Mouse (Mus musculus) G1E (cell line): ENCODE results near the gene Galnt2. TPM values are rescaled to one million over a fixed set of nuclear protein-coding genes. Genes with fewer than 3 reads are reported as not detected.

Experiments used
- ATAC-seq: 2 replicates; pipeline ENCODE4 v1.8.0; 2016; ENCODE audit warnings: mild to moderate bottlenecking; ENCODE audit not compliant: insufficient number of reproducible peaks, poor library complexity, low FRiP score, severe bottlenecking; ENCODE audit errors: extremely low read depth
- DNase-seq: peaks from one replicate; pipeline ENCODE4 v3.0.0; 2012; ENCODE audit warnings: low spot score
- H3K27me3 ChIP-seq: 2 replicates; pipeline ENCODE4 v1.6.1; 2012; ENCODE audit warnings: mild to moderate bottlenecking, low read length, inconsistent platforms; ENCODE audit not compliant: insufficient read depth
- H3K36me3 ChIP-seq: replicated peaks from 2 replicates; pipeline ENCODE3; 2012; ENCODE audit warnings: mild to moderate bottlenecking, inconsistent platforms
- H3K4me1 ChIP-seq: 2 replicates; pipeline ENCODE4 v1.6.1; 2012; ENCODE audit warnings: low read depth, low read length, inconsistent platforms, mixed read lengths; ENCODE audit not compliant: insufficient read depth
- H3K4me3 ChIP-seq: 2 replicates; pipeline ENCODE4 v1.5.1; 2012; ENCODE audit warnings: low read depth, mild to moderate bottlenecking, inconsistent platforms, low read length, moderate library complexity, mixed read lengths
- H3K9me3 ChIP-seq: replicated peaks from 2 replicates; pipeline ENCODE4 v1.6.1; 2012; ENCODE audit warnings: inconsistent platforms
- CTCF ChIP-seq: IDR thresholded peaks from 2 replicates; pipeline ENCODE4 v1.5.1; 2012; ENCODE audit warnings: low read depth, low read length, inconsistent platforms, mixed read lengths
- GATA1 ChIP-seq: IDR thresholded peaks from 2 replicates; pipeline ENCODE4 v1.6.1; 2012; ENCODE audit warnings: borderline replicate concordance, low read length, inconsistent platforms, mixed read lengths
- GATA2 ChIP-seq: IDR thresholded peaks from 2 replicates; pipeline ENCODE4 v1.6.1; 2012; ENCODE audit warnings: low read depth, low read length, inconsistent platforms, borderline replicate concordance
- POLR2AphosphoS5 ChIP-seq: IDR thresholded peaks from 2 replicates; pipeline ENCODE4 v1.6.1; 2012; ENCODE audit warnings: low read depth, low read length, inconsistent platforms; ENCODE audit not compliant: insufficient replicate concordance
- TAL1 ChIP-seq: conservative IDR thresholded peaks from 2 replicates; pipeline ENCODE4 v1.6.1; 2012; ENCODE audit warnings: low read depth, low read length, inconsistent platforms, mixed read lengths
- polyA plus RNA-seq: library from polyadenylated mRNA; stranded (reverse); fragments of >175 nt; gene quantifications from 2 replicates; pipeline ENCODE4 v1.2.3, GENCODE M21; 2012
- total RNA-seq, 2 experiments: library from RNA; stranded (forward) in 1 of 2; stranded (reverse) in 1 of 2; fragments of 200-1000 nt in 1 of 2; fragments of >200 nt in 1 of 2; fragmentation: Nextera tagmentation in 1 of 2; gene quantifications; 2 replicates each; pipeline ENCODE4 v1.2.3; 2014 to 2017

Gene Galnt2
- total and polyA plus RNA-seq, 3 experiments: not detected

DNA sequence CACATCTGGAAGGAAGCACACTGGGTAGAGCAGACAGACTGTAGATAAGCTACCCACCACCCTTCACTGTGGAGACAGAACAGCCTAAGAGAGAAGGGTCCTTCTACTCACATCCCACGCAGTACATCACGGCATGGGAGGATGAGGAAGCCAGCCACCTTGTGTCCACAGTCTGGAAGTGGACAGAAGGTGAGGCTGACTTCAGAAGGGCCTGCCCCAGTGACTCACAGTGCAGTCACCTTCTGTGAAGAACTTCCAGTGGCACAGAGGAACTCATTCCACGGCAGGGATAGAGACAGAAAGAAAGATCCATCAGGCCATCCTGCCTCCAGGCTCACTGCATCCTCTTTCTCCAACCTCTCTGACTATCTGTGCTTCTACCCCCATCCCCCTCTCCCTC, 108.6 kb downstream of the Galnt2 start:
- peaks cover 2% of the 10 kb centered on the region; the same call in 1 of the 2 replicates for H3K27me3 ChIP-seq
- no peak for ATAC-seq
- no peak for TF ChIP-seq GATA1
- no peak for TF ChIP-seq GATA2
- TF ChIP-seq TAL1: no peak
- no peak for TF ChIP-seq POLR2AphosphoS5
- no peak for TF ChIP-seq CTCF
- no peaks in the 10 kb centered on the region for H3K4me1 ChIP-seq
- no peak overlapping the region for H3K4me3 ChIP-seq
- no peaks in the 10 kb centered on the region for H3K36me3 ChIP-seq
- no peak for DNase-seq
- peaks cover 74% of the 10 kb centered on the region for H3K9me3 ChIP-seq

DNA sequence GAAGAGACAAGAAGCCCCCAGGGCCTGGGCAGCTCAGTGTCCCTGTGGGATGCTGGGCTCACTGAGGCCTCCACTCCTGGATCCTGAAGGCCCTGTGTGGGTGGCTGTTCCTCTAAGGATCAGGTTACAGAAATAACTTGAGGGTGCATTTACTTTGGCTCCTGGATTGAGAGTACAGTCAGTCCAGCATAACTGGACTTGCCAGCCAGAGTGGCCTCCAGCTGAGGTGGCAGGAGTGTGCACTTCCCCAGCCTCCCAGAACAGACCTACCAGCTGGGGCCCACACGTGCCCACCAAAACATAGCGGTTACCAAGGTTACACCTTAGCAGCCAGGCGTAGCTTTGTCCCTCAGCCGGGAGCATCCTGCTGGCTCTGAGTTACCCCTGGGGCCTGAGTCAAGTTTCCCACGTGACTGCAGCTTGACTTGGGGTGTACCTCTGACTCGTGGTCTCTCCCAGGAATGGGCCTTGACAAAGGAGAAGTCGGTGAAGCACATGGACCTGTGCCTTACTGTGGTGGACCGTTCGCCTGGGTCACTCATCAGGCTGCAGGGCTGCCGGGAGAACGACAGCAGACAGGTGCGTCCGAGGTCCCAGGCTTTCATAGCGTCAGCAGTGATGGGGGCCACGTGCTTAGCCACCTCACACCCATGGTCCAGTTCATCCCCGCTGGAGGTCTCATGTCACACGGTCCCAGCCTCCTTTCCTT, 109.3 kb downstream of the Galnt2 start:
- Histone ChIP-seq H3K36me3 (no peaks in the 10 kb centered on the region), H3K4me3 (no peak overlapping the region), H3K4me1 (no peaks in the 10 kb centered on the region), H3K27me3 (peaks cover 2% of the 10 kb centered on the region; the same call in 1 of the 2 replicates), H3K9me3 (peaks cover 75% of the 10 kb centered on the region)
- no peak for ATAC-seq
- TF ChIP-seq CTCF (no peak), TAL1 (no peak), POLR2AphosphoS5 (no peak), GATA1 (no peak), GATA2 (no peak)
- DNase-seq: no peak

DNA sequence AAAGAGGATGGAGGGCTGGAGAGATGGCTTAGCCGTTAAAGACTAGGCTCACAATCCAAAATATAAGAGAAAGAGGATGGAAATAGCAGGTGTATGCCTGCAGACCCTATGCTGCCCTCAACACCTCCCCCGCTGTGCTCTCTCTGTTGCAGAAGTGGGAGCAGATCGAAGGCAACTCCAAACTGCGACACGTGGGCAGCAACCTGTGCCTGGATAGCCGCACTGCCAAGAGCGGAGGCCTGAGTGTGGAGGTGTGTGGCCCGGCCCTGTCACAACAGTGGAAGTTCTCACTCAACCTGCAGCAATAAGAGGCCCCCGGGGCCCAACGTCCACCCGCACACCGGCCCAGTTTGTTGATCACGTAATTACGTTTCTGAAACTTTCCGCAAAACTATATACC, 112.0 kb downstream of the Galnt2 start:
- H3K4me3 ChIP-seq: no peak overlapping the region
- H3K36me3 ChIP-seq: no peaks in the 10 kb centered on the region
- H3K9me3 ChIP-seq: peaks cover 54% of the 10 kb centered on the region
- DNase-seq: no peak
- TF ChIP-seq GATA2: no peak
- TF ChIP-seq TAL1: no peak
- TF ChIP-seq GATA1: no peak
- no peak for TF ChIP-seq CTCF
- TF ChIP-seq POLR2AphosphoS5: no peak
- no peaks in the 10 kb centered on the region for H3K4me1 ChIP-seq
- peaks cover 2% of the 10 kb centered on the region; the same call in 1 of the 2 replicates for H3K27me3 ChIP-seq
- no peak for ATAC-seq

DNA sequence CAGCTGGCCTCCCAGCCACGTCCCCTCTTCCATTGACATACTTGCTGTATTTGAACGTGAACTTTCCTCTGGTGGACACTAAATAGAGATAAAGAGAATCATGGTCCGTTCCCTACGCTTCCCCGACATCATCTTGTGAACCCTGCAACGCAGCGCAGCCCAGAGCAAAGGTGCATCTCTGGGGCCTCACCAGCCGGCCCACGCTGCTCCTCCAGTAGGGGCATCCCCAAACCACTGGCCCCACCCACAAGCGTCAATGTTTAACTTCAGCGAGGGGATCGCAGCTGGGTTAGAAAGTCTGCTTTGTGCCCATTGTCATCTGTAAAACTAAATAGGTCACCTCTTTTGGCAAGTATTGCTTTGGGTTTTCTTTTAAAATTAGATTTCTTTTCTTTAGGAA, 112.8 kb downstream of the Galnt2 start:
- H3K36me3 ChIP-seq: no peaks in the 10 kb centered on the region
- no peak overlapping the region for H3K4me3 ChIP-seq
- no peak for DNase-seq
- H3K4me1 ChIP-seq: no peaks in the 10 kb centered on the region
- TF ChIP-seq TAL1: no peak
- TF ChIP-seq GATA1: no peak
- TF ChIP-seq CTCF: no peak
- no peak for TF ChIP-seq POLR2AphosphoS5
- no peak for TF ChIP-seq GATA2
- ATAC-seq: no peak
- H3K9me3 ChIP-seq: peaks cover 55% of the 10 kb centered on the region
- no peaks in the 10 kb centered on the region for H3K27me3 ChIP-seq

DNA sequence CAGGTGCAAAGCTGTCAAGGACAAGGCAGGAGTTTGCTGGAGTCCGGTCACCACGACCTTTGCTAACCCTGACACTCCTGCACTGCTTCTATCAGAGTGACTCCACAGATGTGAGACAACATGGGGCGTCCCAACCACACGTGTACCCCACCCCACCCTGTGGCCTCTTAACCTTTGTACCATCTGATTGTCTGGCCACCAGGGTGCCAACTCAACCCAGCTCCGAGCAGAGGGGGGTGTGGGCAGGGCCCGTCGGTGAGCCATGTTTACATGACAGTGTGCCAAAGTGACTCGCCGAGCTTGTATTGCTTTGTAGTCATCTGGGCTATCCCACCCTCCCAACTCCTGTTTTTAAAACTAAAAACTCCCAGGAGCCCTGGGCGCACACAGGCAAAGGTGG, 113.9 kb downstream of the Galnt2 start:
- H3K4me1 ChIP-seq: no peaks in the 10 kb centered on the region
- no peaks in the 10 kb centered on the region for H3K36me3 ChIP-seq
- TF ChIP-seq POLR2AphosphoS5: no peak

DNA sequence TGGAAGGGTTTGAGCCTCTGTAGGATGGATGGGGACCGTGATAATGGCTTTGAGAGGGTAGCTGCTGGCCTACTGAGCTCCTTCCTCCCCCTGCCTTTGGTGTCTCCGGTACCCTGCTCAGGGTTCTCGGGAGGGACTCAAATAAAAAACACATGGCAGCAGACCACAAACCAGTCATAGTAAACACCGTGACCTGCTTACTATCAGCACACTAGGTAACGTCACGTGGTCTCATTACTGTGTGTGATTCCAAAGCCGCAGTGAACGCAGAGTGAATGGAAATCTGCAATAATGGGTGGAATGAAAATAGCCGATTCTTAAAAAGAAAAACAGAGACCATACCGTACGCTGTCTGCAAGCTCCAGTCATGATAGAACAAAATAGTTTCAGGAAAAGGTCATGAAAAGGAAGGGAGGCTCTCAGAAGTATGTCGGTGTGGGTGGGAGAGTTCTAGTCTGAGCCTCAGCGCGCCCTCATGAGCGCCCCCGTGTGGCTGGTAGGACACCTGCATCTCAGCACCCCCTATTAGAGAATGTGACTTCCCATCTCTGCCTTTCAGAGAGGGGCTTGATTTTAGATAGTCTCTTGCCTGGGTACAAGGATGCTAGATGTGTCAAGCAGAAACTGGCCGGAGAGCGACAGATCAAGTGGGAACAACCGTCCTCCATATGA, 115.8 kb downstream of the Galnt2 start:
- ATAC-seq (no peak), DNase-seq (no peak)
- H3K9me3 ChIP-seq: peaks cover 44% of the 10 kb centered on the region
- no peaks in the 10 kb centered on the region for H3K27me3 ChIP-seq
- no peaks in the 10 kb centered on the region for H3K36me3 ChIP-seq
- H3K4me3 ChIP-seq: no peak overlapping the region
- no peaks in the 10 kb centered on the region for H3K4me1 ChIP-seq
- TF ChIP-seq GATA1: no peak
- TF ChIP-seq CTCF: no peak

More for the DNA sequence above, 113.9 kb downstream of the Galnt2 start:
- Histone ChIP-seq H3K27me3 (no peaks in the 10 kb centered on the region), H3K9me3 (peaks cover 56% of the 10 kb centered on the region), H3K4me3 (no peak overlapping the region)
- ATAC-seq (no peak), DNase-seq (no peak)
